Mouse (Mus musculus) A20 (cell line): Measurements from ENCODE around the gene Tma7.
A peak's percentile ranks its signal among the peaks of the same experiment; 100 is the strongest.

Experiments
- DNase-seq: peaks from one replicate; pipeline ENCODE4 v3.0.0-alpha.2; 2011; ENCODE audit warnings: low read depth, low spot score

Tma7 gene

DNA sequence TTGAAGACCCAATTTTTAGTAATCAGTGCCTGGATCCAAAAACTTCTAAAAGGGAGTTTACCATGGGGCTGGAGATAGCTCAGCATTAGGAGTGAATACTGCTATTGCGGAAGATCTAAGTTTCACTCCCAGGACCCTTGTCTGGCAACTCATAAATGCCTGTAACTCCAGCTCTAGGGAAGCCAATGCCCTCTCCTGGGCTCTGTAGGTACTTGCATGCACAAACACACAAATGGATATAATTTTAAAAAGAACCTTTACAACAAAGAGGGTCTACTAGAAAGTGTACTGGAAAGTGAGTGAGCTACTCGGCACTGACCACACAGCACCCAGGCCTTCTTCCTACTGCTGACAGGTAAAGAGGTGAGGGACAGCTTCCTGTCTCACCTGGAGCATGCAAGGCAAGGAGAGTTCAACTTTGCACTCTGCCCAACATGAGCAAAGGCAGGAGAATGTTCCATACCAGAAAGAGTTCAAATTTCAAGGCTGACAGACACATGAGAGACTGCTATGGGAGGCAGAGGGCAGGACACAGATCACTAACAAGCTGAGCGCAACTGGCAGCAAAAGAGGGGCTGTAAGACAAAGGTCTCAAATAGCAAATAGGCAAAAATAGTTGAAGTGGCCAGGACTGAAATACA, 14.2 kb downstream of the Tma7 start:
- DNase-seq = peak; percentile 19

DNA sequence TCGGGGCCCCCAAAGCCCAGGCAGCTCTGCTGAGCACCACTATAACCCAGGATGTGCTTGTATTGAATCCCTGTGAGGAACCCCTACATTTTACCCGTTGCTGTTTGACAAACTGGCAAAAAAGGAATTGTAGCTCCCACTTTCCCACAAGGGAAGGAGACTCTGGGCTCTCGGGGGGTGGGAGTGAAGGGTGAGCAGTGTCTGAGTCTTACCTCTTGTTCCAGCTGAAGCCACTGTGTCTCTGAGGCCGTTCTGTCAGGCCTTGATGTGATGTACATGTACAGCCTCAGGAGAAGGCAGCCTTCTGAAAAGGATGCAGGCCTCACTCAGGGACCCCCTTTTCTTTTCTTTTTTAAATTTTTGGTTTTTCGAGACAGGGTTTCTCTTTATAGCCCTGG, 21.5 kb downstream of the Tma7 start:
- DNase-seq = no peak

- DNase-seq = no peak
Measured at GRCm38 (mm10) chr9:109060184-109060897, 22.0 kb downstream of the Tma7 start.

GRCm38 (mm10) chr9:109059136-109059903, 23.1 kb downstream of the Tma7 start, which contains the start of gene Trex1:
TSS of gene Trex1 (minus strand) at chr9:109059734.
- DNase-seq = peak; percentile 95

DNA sequence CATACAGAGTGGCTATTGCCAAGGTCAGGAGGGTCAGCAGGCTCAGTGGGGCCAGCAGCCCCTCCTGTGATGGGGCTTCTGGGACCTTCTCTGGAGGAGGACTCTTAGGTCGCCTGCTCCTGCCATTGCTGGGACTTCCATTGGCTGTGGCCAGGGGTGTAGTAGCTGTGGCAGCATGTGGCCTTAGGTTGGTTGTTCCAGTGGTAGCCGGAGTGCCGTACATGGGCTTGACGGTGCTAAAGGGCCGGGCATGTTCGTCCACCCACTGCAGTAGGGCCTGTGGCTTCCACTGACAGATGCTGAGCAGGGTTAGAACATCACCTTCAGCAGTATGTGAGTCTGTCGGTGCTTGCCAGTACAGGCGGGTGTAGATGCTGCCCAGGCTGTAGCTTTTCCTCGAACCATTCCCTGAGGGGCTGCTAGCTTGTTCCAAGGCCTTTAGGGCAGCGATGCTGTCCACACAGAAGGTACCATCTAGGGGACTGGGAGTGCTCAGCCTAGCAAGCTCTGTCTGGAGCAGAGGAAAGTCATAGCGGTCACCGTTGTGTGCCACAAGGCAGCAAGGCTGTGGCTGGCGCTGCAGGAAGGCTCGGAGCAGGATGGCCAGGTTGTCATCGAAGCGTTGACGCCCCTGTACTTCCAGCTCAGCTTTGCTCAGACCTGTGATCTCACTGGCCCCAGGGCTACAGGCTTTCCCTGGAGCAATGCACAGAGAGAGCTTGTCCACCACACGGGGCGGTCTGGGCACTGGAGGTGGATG, 24.2 kb downstream of the Tma7 start:
- DNase-seq = no peak

DNA sequence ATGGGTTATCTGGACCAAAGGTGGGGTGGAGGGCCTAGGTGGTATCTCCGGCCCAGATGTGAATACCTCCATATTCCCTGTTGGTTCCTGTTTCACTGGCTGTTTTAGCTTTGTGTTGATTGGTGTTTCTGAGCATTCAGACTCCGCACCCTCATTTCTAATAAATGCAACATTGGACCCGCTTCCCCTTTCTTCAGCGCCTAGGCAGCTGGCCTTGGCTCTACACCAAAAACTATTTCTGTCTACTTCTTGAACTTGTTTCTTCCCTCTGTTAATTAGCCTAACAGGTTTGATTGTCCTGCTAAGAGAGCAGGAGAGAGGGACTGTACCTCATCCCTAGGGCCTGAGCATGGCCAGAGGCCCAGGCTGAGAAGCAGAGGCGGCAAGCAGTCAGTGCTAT, 24.8 kb downstream of the Tma7 start:
- DNase-seq = peak; percentile 91

DNA sequence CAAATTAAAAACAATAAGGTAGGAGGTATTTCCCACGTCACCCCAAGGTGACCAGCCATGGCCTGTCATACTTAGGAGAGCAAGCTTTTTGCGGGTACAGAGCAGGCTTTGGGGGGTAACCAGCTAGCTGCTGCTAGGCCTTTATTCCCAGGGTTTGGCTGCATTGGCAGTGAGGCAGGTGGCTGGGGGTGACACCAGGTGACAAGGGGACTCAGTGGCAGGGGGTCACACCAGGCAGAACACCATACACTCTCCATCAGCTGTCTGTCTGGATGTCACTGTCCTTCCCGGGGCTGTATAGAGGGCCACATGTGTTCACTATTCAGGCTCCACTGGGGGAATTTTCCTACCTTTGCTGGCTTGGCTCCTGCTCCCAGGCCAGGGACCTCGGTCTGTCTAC, 25.5 kb downstream of the Tma7 start:
- DNase-seq = no peak

- peak; percentile 36 for DNase-seq
Measured at GRCm38 (mm10) chr9:109056081-109056690, 26.2 kb downstream of the Tma7 start.

DNA sequence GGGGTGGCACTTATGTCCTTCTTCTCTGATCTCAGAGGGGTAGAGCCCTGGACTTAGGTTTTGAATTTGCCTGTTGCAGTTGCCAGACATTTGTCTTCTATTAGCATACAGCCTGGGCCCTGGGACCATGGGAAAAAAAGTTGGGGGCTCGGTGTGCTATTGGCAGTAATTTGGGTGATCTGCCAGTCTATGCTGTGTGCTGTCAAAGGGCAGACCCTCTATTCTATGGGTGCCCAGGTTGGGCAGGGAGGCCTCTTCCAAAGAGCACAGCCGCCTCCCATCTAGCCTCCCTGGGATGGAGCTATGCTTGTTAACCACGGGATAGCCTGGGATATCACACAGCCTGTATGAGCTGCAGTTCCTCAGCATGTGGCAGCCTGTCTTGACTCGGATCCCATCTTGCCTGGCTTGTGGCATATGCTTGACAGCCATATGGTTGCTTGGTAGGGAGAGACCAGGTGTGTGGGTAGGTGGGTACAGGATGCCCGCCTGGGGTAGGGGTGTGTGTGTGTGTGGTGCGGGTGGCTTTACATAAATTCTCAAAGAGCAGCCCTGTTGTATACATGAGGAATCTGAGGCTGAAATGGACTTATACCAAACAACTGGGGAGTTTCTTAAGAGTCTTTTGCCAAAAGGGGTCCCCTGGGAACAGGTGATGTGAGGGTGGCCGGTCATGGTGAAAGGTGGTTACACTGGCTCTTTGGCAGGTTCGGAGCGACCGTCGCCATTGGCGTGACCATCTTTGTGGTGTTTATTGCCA, 26.9 kb downstream of the Tma7 start:
- peak; percentile 25 for DNase-seq

DNA sequence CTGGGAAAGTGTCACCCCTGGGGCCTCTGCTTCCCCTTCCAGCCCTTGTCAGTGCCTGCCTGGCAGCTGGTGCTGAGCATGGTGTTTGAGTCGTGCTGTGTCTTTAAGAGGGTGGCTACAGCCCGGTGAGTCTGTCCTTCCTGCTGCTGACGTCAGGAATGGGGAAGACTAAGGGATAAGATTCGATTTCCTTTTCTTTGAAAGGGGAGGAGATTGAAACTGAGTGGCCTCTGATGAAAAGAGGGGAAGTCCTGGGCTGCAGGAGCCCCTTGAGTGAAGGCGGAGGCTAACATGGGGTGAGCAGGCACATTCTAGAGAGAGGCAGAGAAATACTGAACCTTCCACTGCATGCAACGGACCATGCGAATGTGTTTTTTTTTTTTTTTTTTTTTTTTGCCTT, 27.7 kb downstream of the Tma7 start:
- DNase-seq = peak; percentile 84

DNA sequence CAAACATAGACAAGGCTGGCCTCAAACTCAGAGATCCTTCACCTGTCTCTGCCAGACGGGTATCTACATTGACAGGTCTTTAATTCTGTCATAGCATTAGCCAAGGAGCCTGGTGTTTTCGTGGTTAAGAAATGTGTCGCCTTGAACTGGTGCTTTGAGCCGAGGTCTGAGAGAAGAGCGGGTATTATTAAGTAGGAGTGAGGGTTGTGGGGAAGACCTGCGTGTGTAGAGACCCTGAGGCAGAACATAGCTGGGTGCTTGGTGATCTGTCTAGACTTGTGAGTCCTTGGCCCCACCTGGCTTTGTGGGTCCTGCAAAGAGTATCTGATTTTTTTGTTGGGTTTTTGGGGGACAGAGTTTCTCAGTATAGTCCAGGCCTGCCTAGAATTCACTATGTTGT, 28.5 kb downstream of the Tma7 start:
- peak; percentile 30 for DNase-seq

- no peak for DNase-seq
Measured at GRCm38 (mm10) chr9:109053366-109053765, 29.0 kb downstream of the Tma7 start.

- no peak for DNase-seq
Measured at GRCm38 (mm10) chr9:109052490-109053260, 29.7 kb downstream of the Tma7 start.

- peak; percentile 76 for DNase-seq
Measured at GRCm38 (mm10) chr9:109051651-109052489, 30.5 kb downstream of the Tma7 start.

DNA sequence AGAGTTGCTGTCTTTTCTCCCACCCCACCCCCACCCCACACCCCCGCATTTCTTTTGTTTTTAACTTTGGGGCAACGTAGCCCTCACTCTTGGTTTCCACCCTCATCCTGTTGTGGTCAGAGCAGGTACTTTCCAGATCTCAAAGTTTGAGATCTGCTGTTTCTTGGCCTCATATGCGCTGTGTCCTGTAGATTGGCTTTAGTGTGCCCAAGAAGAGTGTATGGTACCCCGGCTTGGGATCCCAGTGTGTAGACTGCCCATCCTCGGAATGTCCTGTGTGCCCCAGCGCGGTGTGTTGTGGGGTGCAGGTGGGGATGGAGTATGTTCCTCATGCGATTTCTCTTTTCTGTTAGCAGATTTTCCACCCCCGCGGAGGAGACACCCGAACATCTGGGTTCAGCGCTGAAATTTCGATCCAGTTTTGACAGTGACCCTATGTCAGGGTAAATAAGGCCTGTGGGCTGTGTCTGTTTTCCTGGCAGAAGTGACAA, 31.3 kb downstream of the Tma7 start:
- peak; percentile 85 for DNase-seq

DNA sequence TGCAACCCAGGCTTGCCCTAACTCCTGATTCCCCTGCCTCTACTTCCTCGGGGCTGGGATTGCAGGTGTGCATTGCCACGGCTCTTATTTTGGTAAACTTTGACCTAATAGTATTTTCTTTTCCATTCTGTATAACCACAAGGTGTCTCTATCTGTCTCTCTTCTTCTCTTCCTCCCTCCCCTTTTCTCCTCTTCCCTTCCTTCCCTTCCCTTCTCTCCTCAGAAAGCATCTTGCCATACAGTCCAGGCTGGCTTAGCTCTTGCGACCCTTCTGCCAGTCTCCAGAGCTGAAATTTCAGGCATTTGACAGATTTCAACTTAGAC, 31.8 kb downstream of the Tma7 start:
- peak; percentile 79 for DNase-seq

- DNase-seq = peak; percentile 89
Measured at GRCm38 (mm10) chr9:109049996-109050673, 32.3 kb downstream of the Tma7 start.

DNA sequence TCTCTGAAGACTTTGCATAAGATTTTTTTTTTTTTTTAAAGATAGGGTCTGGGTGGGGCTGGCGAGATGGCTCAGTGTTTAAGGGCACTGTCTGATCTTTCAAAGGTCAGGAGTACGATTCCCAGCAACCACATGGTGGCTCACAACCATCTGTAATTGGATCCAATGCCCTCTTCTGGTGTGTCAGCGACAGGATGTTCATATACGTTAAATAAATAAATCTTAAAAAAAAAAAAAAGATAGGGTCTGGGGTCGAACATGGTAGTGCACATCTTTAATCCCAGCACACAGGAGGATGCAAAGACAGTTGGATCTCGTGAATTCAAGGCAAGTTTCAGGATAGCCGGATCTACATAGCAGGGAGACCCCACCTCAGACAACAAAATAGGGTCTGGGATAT, 33.1 kb downstream of the Tma7 start:
- DNase-seq = peak; percentile 43
